Mouse (Mus musculus): ENCODE data around the gene Dnase2a. TPM values are rescaled to one million over a fixed set of nuclear protein-coding genes. Genes with fewer than 3 reads are reported as not detected.
A peak's percentile ranks its signal among the peaks of the same experiment; 100 is the strongest.
"Not testable (repeated sequence)": the region's sequence is repeated elsewhere in the genome, so short reads cannot be mapped to it uniquely, and the experiment has no call there.

Gene Dnase2a
- polyA plus RNA-seq, 1 experiment from 2014 or later, result 4.3 TPM

DNA sequence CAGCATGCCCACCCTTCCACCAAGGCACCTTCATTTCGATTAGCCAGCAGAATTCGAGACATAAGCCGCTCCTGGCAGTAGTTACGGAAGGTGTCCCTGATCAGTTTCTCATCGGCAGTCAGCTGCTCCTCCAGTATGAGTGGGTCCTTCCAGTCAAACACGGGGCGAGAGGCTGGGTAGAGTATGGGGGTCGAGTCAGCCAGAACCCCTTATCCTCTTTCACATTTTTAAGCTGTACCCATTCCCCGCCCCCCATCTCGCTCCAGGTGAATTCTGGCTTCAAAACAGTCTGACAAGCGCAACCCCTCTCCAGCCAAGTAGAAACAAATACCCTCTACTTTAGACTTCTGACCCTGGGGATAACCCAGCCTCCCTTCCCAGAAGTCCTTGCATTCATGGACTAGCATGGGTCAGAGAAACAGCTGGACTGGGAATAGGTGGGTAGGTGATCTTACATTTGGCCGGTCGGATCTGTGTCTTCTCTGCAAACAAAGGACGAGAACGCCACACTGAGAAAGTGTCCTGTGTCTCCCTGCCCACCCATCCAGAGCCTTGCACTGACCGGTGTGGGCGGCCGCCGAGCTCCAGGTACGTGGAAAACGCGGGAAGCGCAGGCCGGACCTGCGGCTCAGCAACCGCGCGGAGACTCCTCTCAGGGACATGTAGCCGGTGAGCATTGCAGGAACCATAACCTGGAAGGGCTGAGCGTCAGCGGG lies 15.2 kb upstream of the Dnase2a start:
- peak overlapping the region; percentile 87 for H3K4me2 ChIP-seq
- peak overlapping the region; percentile 76 for H3K4me3 ChIP-seq
- no peak overlapping the region; the same call in 1 of the 2 replicates for H3K27ac ChIP-seq
- H3K9me3 ChIP-seq (replicated peaks), result no peaks in the 10 kb centered on the region
- peaks cover 16% of the 10 kb centered on the region for H3K4me1 ChIP-seq (replicated peaks)
- whole genome bisulfite sequencing, result 10% methylated on average over 31 of the region's 31 CpGs
- peaks cover 9% of the 10 kb centered on the region; the same call in 1 of the 2 replicates for H3K36me3 ChIP-seq
- H3K27me3 ChIP-seq, result no peaks in the 10 kb centered on the region
- peak; percentile 40 for ATAC-seq (replicated peaks; ENCODE audit: insufficient number of reproducible peaks, insufficient read depth, low FRiP score, low read depth)
- peak overlapping the region; percentile 75 for H3K9ac ChIP-seq

DNA sequence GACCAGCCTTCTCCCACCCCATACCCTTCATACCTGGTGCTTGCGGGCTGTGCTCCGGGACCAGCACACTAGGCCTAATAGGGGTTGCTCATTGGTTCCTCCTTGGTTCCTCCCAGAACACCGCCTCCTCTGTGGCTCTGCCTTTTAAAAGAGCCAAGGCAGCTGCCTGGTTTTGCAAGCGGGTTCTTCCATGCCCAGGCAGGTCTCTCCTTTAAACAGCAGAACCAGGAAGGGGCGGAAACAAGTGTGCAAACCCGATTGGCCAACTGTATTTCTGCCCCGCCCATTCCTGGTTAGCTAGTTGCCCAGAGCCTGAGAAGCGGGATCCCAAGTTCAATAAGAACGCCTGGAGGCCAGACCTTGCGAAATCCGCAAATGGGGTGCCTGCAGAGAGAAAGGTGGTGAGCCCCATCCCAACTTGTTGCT lies 14.6 kb upstream of the Dnase2a start, which contains the start of gene Gcdh:
Gcdh (minus strand) TSS at position 213 of the 426 bp plus-strand sequence.
- Histone ChIP-seq H3K4me3 (peak within 1 kb of the TSS; percentile 76), H3K9me3 (replicated peaks) (no peaks in the 10 kb centered on the region), H3K27me3 (no peaks in the 10 kb centered on the region), H3K4me1 (replicated peaks) (peaks cover 16% of the 10 kb centered on the region), H3K27ac (no peak within 1 kb of the TSS; the same call in 1 of the 2 replicates), H3K36me3 (peaks cover 9% of the 10 kb centered on the region; the same call in 1 of the 2 replicates), H3K9ac (peak within 1 kb of the TSS; percentile 75), H3K4me2 (peak within 1 kb of the TSS; percentile 87)
- 0% methylated on average over 11 of the region's 11 CpGs for WGBS
- peak; percentile 98 for ATAC-seq (replicated peaks; ENCODE audit: insufficient number of reproducible peaks, insufficient read depth, low FRiP score, low read depth)

DNA sequence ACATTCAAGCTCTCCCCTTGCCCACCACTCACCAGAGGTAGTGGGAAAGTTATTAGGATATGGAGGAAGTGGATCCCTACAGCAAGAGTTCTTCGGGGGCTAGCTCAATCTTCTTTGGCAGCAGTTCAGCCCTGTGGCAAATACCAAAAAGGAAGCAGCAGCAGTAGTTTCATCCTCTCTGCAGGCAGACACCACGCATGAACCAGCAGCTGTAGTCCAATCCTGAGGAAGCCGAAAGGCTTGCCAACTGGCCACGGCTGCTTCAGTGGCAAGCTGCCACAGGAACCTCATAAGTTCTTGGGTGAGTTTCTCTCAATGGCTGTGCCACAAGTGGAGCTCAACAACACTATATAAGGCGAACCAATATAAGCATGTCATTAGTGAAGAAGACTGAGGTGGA lies 12.4 kb upstream of the Dnase2a start:
- Histone ChIP-seq H3K36me3 (peaks cover 3% of the 10 kb centered on the region; the same call in 1 of the 2 replicates), H3K27me3 (0 out of 2 replicates have a peak, but pooled peaks cover 8% of the 10 kb centered on the region), H3K9me3 (replicated peaks) (no peaks in the 10 kb centered on the region), H3K27ac (no peak overlapping the region), H3K9ac (no peak overlapping the region), H3K4me2 (no peak overlapping the region), H3K4me1 (replicated peaks) (peaks cover 16% of the 10 kb centered on the region), H3K4me3 (no peak overlapping the region)
- 79% methylated on average over 5 of the region's 5 CpGs for WGBS
- ATAC-seq (replicated peaks; ENCODE audit: insufficient number of reproducible peaks, insufficient read depth, low FRiP score, low read depth), result no peak

DNA sequence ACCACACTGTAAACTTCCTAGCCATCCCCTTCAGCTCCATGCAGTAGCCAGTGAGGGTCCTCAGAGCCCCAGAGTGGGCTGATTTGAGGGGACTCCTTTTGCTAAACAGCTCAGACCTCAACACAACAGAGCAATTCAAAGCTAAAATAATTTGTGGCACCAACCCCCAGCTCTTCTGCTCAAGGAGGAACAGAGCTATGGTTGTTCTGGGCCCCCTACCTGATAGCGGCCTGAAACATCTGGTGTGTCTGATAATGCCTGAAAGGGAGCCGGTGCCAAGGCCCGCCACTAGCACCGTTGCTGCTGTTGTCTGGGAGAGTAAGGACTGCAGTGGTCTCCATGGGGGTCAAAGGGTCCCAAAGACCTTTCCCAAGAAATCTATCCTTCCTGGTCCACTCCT lies 7.3 kb upstream of the Dnase2a start:
- Histone ChIP-seq H3K9ac (no peak overlapping the region), H3K4me3 (no peak overlapping the region), H3K4me1 (replicated peaks) (peaks cover 14% of the 10 kb centered on the region), H3K4me2 (no peak overlapping the region; the same call in 1 of the 2 replicates), H3K27ac (no peak overlapping the region), H3K9me3 (replicated peaks) (no peaks in the 10 kb centered on the region), H3K36me3 (no peaks in the 10 kb centered on the region), H3K27me3 (peaks cover 13% of the 10 kb centered on the region)
- ATAC-seq (replicated peaks; ENCODE audit: insufficient number of reproducible peaks, insufficient read depth, low FRiP score, low read depth), result no peak
- 35% methylated on average over 4 of the region's 4 CpGs for WGBS

DNA sequence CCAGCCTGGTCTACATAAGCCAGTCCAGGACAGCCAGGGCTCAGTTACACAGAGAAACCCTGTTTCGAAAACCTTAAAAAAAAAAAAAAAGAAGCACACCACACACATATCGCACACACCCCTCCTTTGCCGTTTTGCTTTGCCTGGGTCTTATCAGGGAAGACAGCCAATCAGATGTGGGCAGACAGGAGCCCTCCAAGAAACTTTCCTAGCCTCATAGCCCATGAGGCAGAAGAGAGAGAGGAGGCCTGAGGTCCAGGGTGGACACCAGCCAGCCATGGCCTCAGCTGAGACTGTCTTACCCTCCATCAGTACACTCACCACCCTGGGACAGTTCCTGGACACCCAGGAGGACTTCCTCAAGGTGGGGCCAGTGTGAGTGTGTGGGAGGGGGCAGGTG lies 6.6 kb upstream of the Dnase2a start, which contains the start of gene Klf1:
Klf1 (plus strand) TSS at position 177 of the 400 bp plus-strand sequence.
- Histone ChIP-seq H3K4me3 (peak within 1 kb of the TSS; percentile 69), H3K36me3 (no peaks in the 10 kb centered on the region), H3K27ac (no peak within 1 kb of the TSS; the same call in 1 of the 2 replicates), H3K4me1 (replicated peaks) (peaks cover 14% of the 10 kb centered on the region), H3K27me3 (peaks cover 13% of the 10 kb centered on the region), H3K4me2 (peak within 1 kb of the TSS; percentile 99), H3K9ac (peak within 1 kb of the TSS; percentile 83), H3K9me3 (replicated peaks) (no peaks in the 10 kb centered on the region)
- 60% methylated on average over 3 of the region's 3 CpGs for WGBS
- ATAC-seq (replicated peaks; ENCODE audit: insufficient number of reproducible peaks, insufficient read depth, low FRiP score, low read depth), result no peak

DNA sequence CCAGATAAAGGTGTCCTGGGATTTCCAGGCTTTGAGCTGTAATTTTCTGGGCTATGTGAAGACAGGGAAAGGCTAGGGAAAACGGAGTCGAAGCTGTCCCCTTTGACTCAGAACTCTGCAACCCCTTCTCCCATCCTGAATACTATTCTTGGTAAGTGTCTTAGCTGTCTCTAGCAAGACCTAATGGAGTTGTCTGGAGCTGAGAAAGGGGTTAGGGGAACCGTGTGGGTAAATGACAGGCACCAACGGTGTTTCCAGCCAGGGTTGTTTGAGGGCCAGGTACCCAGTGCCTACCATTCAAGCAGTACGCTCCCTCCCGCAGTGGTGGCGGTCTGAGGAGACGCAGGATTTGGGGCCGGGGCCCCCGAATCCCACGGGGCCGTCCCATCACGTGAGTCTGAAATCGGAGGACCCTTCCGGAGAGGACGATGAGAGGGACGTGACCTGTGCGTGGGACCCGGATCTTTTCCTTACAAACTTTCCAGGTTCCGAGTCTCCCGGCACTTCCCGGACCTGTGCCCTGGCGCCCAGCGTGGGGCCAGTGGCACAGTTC lies 5.9 kb upstream of the Dnase2a start:
- Histone ChIP-seq H3K36me3 (no peaks in the 10 kb centered on the region), H3K4me2 (peak overlapping the region; percentile 99), H3K4me1 (replicated peaks) (peaks cover 14% of the 10 kb centered on the region), H3K9me3 (replicated peaks) (no peaks in the 10 kb centered on the region), H3K9ac (peak overlapping the region; percentile 83), H3K27me3 (peaks cover 13% of the 10 kb centered on the region), H3K27ac (no peak overlapping the region; the same call in 1 of the 2 replicates), H3K4me3 (peak overlapping the region; percentile 69)
- 6% methylated on average over 24 of the region's 24 CpGs for WGBS
- ATAC-seq (replicated peaks; ENCODE audit: insufficient number of reproducible peaks, insufficient read depth, low FRiP score, low read depth), result peak; percentile 24; the same call in 1 of the 2 replicates

DNA sequence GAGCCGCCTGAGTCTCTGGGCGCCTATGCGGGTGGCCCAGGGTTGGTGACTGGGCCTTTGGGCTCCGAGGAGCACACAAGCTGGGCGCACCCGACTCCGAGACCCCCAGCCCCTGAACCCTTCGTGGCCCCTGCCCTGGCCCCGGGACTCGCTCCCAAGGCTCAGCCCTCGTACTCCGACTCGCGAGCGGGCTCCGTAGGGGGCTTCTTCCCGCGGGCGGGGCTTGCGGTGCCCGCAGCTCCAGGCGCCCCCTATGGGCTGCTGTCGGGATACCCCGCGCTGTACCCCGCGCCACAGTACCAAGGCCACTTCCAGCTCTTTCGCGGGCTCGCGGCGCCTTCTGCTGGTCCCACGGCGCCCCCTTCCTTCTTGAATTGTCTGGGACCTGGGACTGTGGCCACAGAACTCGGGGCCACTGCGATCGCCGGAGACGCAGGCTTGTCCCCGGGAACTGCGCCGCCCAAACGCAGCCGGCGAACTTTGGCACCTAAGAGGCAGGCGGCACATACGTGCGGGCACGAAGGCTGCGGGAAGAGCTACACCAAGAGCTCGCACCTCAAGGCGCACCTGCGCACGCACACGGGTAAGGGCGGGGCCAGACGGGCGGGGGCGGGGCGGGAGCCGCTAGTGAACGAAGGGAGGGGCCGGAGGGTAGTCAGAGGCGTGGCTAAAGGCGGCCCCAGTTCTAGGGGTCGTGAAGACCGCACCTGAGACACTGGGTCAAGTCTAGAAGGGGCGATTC lies 5.3 kb upstream of the Dnase2a start:
- peak overlapping the region; percentile 83 for H3K9ac ChIP-seq
- peak overlapping the region; percentile 46 for H3K27ac ChIP-seq
- H3K4me2 ChIP-seq, result peak overlapping the region; percentile 99
- ATAC-seq (replicated peaks; ENCODE audit: insufficient number of reproducible peaks, insufficient read depth, low FRiP score, low read depth), result peak; percentile 87
- WGBS, result under 1% methylated on average over 68 of the region's 68 CpGs
- no peaks in the 10 kb centered on the region for H3K9me3 ChIP-seq (replicated peaks)
- H3K36me3 ChIP-seq, result no peaks in the 10 kb centered on the region
- peaks cover 14% of the 10 kb centered on the region for H3K4me1 ChIP-seq (replicated peaks)
- H3K4me3 ChIP-seq, result peak overlapping the region; percentile 69
- peaks cover 13% of the 10 kb centered on the region for H3K27me3 ChIP-seq

DNA sequence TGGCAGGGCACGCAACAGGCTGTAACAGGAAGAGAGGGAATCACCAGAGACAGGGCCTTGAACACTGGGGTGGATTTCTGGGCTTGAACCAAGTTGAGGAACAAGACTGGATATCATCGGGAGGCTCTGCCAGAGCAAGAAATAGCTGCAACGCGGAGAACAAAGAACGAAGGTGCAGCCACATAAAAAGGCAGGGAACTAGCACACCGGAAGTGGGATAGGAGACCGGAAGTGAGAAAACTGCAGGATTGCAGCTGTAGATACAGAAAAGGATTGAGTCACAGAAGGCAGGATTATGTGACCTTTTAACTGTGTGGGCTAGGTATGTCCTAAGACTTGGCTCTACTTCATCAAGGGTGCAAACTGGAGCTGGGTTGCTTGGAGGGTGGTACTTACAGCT lies 4.0 kb upstream of the Dnase2a start:
- WGBS, result 76% methylated on average over 7 of the region's 7 CpGs
- Histone ChIP-seq H3K4me1 (replicated peaks) (peaks cover 22% of the 10 kb centered on the region), H3K27ac (no peak overlapping the region), H3K4me3 (no peak overlapping the region), H3K27me3 (peaks cover 20% of the 10 kb centered on the region), H3K4me2 (no peak overlapping the region), H3K36me3 (no peaks in the 10 kb centered on the region), H3K9me3 (replicated peaks) (no peaks in the 10 kb centered on the region), H3K9ac (no peak overlapping the region)
- ATAC-seq (replicated peaks; ENCODE audit: insufficient number of reproducible peaks, insufficient read depth, low FRiP score, low read depth), result no peak

DNA sequence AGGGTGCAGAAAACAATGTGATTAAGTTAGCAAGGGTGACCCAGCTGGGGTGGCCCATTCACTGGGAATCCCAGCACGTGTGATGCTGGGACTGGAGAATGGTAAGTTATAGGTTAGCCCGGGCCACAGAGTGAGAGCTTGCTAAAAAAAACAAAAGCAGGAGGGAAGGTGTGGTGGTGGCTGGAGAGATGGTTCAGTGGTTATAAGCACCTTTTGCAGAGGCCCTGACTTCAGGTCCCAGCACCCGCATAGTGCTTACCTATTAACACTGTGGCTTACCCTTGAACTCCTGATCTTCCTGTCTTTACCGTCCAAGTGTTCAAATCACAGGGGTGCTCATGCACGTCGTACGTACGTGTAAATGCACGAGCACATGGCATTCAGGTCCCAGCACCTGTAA lies 1.3 kb upstream of the Dnase2a start:
- Histone ChIP-seq H3K4me2 (no peak overlapping the region), H3K4me3 (no peak overlapping the region), H3K36me3 (no peaks in the 10 kb centered on the region), H3K27me3 (peaks cover 34% of the 10 kb centered on the region), H3K9me3 (replicated peaks) (no peaks in the 10 kb centered on the region), H3K9ac (no peak overlapping the region), H3K4me1 (replicated peaks) (peaks cover 22% of the 10 kb centered on the region), H3K27ac (no peak overlapping the region)
- WGBS, result 90% methylated on average over 9 of the region's 9 CpGs
- no peak for ATAC-seq (replicated peaks; ENCODE audit: insufficient number of reproducible peaks, insufficient read depth, low FRiP score, low read depth)

DNA sequence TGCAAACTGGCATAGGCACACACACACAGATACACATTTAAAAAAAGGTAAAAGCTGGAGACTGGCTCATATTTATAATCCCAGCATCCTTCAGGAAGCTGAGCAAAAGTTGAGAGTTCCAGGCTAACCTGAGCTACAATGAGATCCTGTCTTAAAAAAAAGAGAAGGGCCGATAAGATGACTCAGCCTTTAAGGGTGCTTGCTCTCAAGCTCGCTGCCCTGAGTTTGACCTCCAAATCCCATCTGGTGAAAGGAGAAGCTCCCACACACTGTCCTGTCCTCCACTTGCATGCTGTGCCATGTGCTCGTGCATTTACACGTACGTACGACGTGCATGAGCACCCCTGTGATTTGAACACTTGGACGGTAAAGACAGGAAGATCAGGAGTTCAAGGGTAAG lies 867 bp upstream of the Dnase2a start:
- no peak overlapping the region for H3K9ac ChIP-seq
- WGBS, result 65% methylated on average over 8 of the region's 8 CpGs
- no peak for ATAC-seq (replicated peaks; ENCODE audit: insufficient number of reproducible peaks, insufficient read depth, low FRiP score, low read depth)

DNA sequence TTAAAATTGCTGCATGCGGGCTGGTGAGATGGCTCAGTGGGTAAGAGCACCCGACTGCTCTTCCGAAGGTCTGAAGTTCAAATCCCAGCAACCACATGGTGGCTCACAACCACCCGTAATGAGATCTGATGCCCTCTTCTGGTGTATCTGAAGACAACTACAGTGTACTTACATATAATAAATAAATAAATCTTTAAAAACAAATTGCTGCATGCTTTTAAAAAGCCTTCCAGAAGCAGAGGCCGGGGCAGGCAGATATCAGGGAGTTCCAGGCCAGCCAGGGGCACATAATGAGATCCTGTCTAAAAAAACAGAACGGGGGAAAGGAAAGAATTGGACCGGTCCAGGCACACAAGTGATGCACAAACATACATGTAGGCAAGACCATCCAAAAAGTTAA lies 381 bp upstream of the Dnase2a start:
- not testable (repeated sequence) for ATAC-seq (replicated peaks; ENCODE audit: insufficient number of reproducible peaks, insufficient read depth, low FRiP score, low read depth)
- H3K9ac ChIP-seq, result peak overlapping the region; percentile 37; the same call in 1 of the 2 replicates

More for the DNA sequence above, 867 bp upstream of the Dnase2a start:
- H3K4me1 ChIP-seq (replicated peaks), result peaks cover 22% of the 10 kb centered on the region
- peaks cover 38% of the 10 kb centered on the region for H3K27me3 ChIP-seq
- no peak overlapping the region for H3K4me3 ChIP-seq
- H3K4me2 ChIP-seq, result no peak overlapping the region
- H3K27ac ChIP-seq, result no peak overlapping the region
- H3K36me3 ChIP-seq, result no peaks in the 10 kb centered on the region
- no peaks in the 10 kb centered on the region for H3K9me3 ChIP-seq (replicated peaks)

More for the DNA sequence above, 381 bp upstream of the Dnase2a start:
- peaks cover 42% of the 10 kb centered on the region for H3K27me3 ChIP-seq
- not testable (repeated sequence) for H3K9me3 ChIP-seq (replicated peaks); H3K27ac ChIP-seq; H3K36me3 ChIP-seq
- H3K4me2 ChIP-seq, result peak overlapping the region; percentile 95
- 29% methylated on average over 7 of the region's 7 CpGs for WGBS
- peaks cover 22% of the 10 kb centered on the region for H3K4me1 ChIP-seq (replicated peaks)
- H3K4me3 ChIP-seq, result peak overlapping the region; percentile 61
